Mouse (Mus musculus): ENCODE results near the gene Ctsa.

The Ctsa gene

GRCm38 (mm10) chr2:164804533-164805331 lies 27.9 kb upstream of the Ctsa start, which contains the start of the genes Acot8 and Zswim3:
Gene Acot8, minus strand, starts transcription at chr2:164804882.
Gene Zswim3, plus strand, starts transcription at chr2:164805098.
- peak; percentile 99 for DNase-seq (ENCODE audit: low read depth, low spot score)

- no peak for DNase-seq (ENCODE audit: low read depth, low spot score)
Observed at GRCm38 (mm10) chr2:164805332-164805718, 27.3 kb upstream of the Ctsa start.

- no peak for DNase-seq (ENCODE audit: low read depth, low spot score)
Observed at GRCm38 (mm10) chr2:164806614-164807013, 26.1 kb upstream of the Ctsa start.

- no peak for DNase-seq (ENCODE audit: low read depth, low spot score)
Observed at GRCm38 (mm10) chr2:164813557-164813956, 19.1 kb upstream of the Ctsa start.

- DNase-seq (ENCODE audit: low read depth, low spot score) = no peak
Observed at GRCm38 (mm10) chr2:164815348-164815747, 17.3 kb upstream of the Ctsa start.

- DNase-seq (ENCODE audit: low read depth, low spot score) = no peak
Observed at GRCm38 (mm10) chr2:164815821-164816220, 16.9 kb upstream of the Ctsa start.

GRCm38 (mm10) chr2:164817206-164817605 lies 15.5 kb upstream of the Ctsa start:
- no peak for DNase-seq (ENCODE audit: low read depth, low spot score)

GRCm38 (mm10) chr2:164817703-164818102 lies 15.0 kb upstream of the Ctsa start:
- DNase-seq (ENCODE audit: low read depth, low spot score) = peak; percentile 49

GRCm38 (mm10) chr2:164821060-164821459 lies 11.6 kb upstream of the Ctsa start:
- no peak for DNase-seq (ENCODE audit: low read depth, low spot score)

- DNase-seq (ENCODE audit: low read depth, low spot score) = peak; percentile 98
Observed at GRCm38 (mm10) chr2:164822636-164823165, 10.0 kb upstream of the Ctsa start, which contains the start of gene Zswim1. Gene Zswim1, plus strand, starts transcription at chr2:164822686.

- peak; percentile 48 for DNase-seq (ENCODE audit: low read depth, low spot score)
Observed at GRCm38 (mm10) chr2:164823181-164823585, 9.5 kb upstream of the Ctsa start.

- no peak for DNase-seq (ENCODE audit: low read depth, low spot score)
Observed at GRCm38 (mm10) chr2:164823969-164824368, 8.7 kb upstream of the Ctsa start.

- DNase-seq (ENCODE audit: low read depth, low spot score) = no peak
Observed at GRCm38 (mm10) chr2:164825521-164825920, 7.2 kb upstream of the Ctsa start.

- DNase-seq (ENCODE audit: low read depth, low spot score) = no peak
Observed at GRCm38 (mm10) chr2:164827146-164827850, 5.4 kb upstream of the Ctsa start.

GRCm38 (mm10) chr2:164828437-164828836 lies 4.2 kb upstream of the Ctsa start, which contains the start of gene Spata25:
Gene Spata25, minus strand, starts transcription at chr2:164828537.
- DNase-seq (ENCODE audit: low read depth, low spot score) = no peak

GRCm38 (mm10) chr2:164829090-164829489 lies 3.6 kb upstream of the Ctsa start:
- DNase-seq (ENCODE audit: low read depth, low spot score) = no peak

- DNase-seq (ENCODE audit: low read depth, low spot score) = no peak
Observed at GRCm38 (mm10) chr2:164831029-164831428, 1.6 kb upstream of the Ctsa start.

- DNase-seq (ENCODE audit: low read depth, low spot score) = no peak
Observed at GRCm38 (mm10) chr2:164832032-164832747, 483 bp upstream of the Ctsa start.

- peak; percentile 100 for DNase-seq (ENCODE audit: low read depth, low spot score)
Observed at GRCm38 (mm10) chr2:164833314-164833959, 764 bp downstream of the Ctsa start, which contains the start of gene Neurl2. Gene Neurl2, minus strand, starts transcription at chr2:164833456.

- DNase-seq (ENCODE audit: low read depth, low spot score) = no peak
Observed at GRCm38 (mm10) chr2:164834531-164834930, 1.9 kb downstream of the Ctsa start.

- no peak for DNase-seq (ENCODE audit: low read depth, low spot score)
Observed at GRCm38 (mm10) chr2:164835164-164835563, 2.5 kb downstream of the Ctsa start.

All from mesoderm, embryonic 11.5 days (tissue).